ENCODE assay signal across 14 mouse cellular contexts in genomic region chr8:60634921-60635320, GRCm38 (mm10).
"Had no signal": no experiment of that assay in that cellular context is flagged by ENCODE, and none has a peak within 500 bp of the region (broad histone marks: within the 10 kb centered on the region; RNA-seq: fewer than 3 reads in every experiment).

No protein-coding gene starts in this region.

- H3K9me3 ChIP-seq: intestine, embryonic 15.5 days; limb, embryonic 13.5 days; midbrain, embryonic 12.5 days had no signal

- ATAC-seq: intestine, embryonic 15.5 days; lung, postnatal 0 days; midbrain, embryonic 16.5 days had no signal

- H3K4me3 ChIP-seq: intestine, embryonic 15.5 days; limb, embryonic 13.5 days; midbrain, embryonic 12.5 days had no signal

- H3K4me2 ChIP-seq: intestine, embryonic 15.5 days; midbrain, embryonic 12.5 days had no signal

- H3K27ac ChIP-seq: intestine, embryonic 15.5 days; kidney, postnatal 0 days; limb, embryonic 13.5 days; liver, embryonic 14.5 days; midbrain, embryonic 12.5 days had no signal

- DNase-seq: kidney, adult 8-10 months; kidney, postnatal 36 days; left cerebral cortex, postnatal 4 days; lung, adult 18-20 months; lung, postnatal 36 days; thymus, adult 2 months; thymus, postnatal 25 days had no signal

- H3K9ac ChIP-seq: intestine, embryonic 15.5 days; limb, embryonic 13.5 days; liver, embryonic 14.5 days; midbrain, embryonic 12.5 days had no signal

- H3K27me3 ChIP-seq: intestine, embryonic 15.5 days had no signal

- H3K36me3 ChIP-seq: intestine, embryonic 15.5 days; limb, embryonic 13.5 days; midbrain, embryonic 12.5 days had no signal
